Mouse (Mus musculus): ENCODE results near the gene 0610010K14Rik. TPM values are rescaled to one million over a fixed set of nuclear protein-coding genes. Genes with fewer than 3 reads are reported as not detected.

Gene 0610010K14Rik
- 50.1 TPM for polyA plus RNA-seq (2021)

DNA sequence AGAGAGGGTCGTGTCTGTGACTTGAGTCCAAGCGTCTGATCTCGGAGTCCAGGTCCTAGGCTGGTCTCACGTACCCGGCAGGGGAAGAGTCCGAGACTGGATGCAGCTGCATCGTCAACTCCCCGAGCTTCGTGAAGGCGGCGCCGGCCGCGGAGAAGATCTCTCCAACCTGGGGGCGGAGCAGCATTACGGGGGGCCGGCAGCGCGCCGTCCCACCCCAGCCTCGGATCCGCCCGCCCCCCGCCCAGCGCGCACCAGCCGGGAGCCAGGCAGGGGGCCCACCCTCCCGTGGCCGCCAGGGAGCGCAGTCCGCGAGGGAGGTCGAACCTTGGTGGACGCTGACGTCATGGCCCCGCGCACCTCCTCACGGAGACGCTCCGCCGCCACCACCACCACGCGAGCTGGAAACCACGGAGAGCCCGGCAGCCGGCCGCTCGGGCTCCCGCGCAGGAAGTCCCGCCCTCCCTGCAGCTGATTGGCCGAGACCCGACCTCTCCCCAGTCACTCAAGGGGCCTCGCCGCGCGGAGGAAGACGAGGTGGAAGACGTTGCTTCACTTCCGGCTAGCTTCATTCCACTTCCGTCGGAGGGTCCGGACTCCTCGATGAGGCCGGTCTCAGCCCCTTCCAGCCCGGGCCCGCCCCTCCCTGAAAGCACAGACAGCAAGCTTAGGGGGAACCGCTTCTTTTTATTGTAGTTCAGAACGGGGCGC, at the start of gene 0610010K14Rik:
Gene 0610010K14Rik, minus strand, starts transcription at position 458 of the 711 bp plus-strand sequence.
- DNase-seq (ENCODE audit: low read depth, low spot score) = no peak
- no peak for TF ChIP-seq CTCF (IDR thresholded peaks at IDR 0.05)
- ATAC-seq = peak; percentile 84
- CTCF ChIA-PET = interaction anchor here (0.8 to 1.2 kb wide), 3 partner anchors 13 to 96 kb away, joined by 3 read pairs; partner anchors contain the start of gene Alox12e
- in situ Hi-C loops (cut with MboI; ENCODE audit: low pct_unique_long_range_greater_than_20kb) = no loop called here
- POLR2A ChIA-PET = interaction anchor here (0.6 kb wide), 1 partner anchor 607 kb away, joined by 4 read pairs; no protein-coding TSS in a partner anchor
- H3K27me3 ChIP-seq = no peaks in the 10 kb centered on the region

DNA sequence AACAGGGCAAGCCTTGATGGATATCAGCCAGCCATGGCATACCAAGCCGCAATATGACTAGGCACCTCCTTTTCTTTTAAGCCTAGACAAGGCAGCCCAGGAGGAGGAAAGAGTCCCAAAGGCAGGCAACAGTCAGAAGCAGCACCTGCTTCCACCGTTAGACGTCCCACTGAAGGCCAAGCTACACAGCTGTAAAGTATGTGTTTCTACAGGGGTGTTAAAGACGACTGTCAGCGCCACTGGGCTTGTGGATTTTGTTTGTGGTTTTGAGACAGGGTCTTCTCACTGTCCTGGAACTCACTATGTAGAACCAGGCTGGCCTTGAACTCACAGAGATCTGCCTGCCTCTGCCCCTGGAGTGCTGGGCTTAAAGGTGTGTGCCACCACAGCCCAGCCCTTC, 48.0 kb upstream of the 0610010K14Rik start:
- H3K27me3 ChIP-seq = peaks cover 4% of the 10 kb centered on the region
- DNase-seq (ENCODE audit: low read depth, low spot score) (no peak), ATAC-seq (no peak)
- in situ Hi-C loops (cut with MboI; ENCODE audit: low pct_unique_long_range_greater_than_20kb) = no loop called here
- ChIA-PET POLR2A (no interaction called here), CTCF (no interaction called here)
- TF ChIP-seq CTCF (IDR thresholded peaks at IDR 0.05) = no peak

GRCm38 (mm10) chr11:70284757-70285156, 47.0 kb upstream of the 0610010K14Rik start:
- DNase-seq (ENCODE audit: low read depth, low spot score) (no peak), ATAC-seq (no peak)
- ChIA-PET POLR2A (no interaction called here), CTCF (no interaction called here)
- peaks cover 11% of the 10 kb centered on the region for H3K27me3 ChIP-seq
- TF ChIP-seq CTCF (IDR thresholded peaks at IDR 0.05) = no peak
- in situ Hi-C loops (cut with MboI; ENCODE audit: low pct_unique_long_range_greater_than_20kb) = no loop called here

- TF ChIP-seq CTCF (IDR thresholded peaks at IDR 0.05) = no peak
- ATAC-seq (no peak), DNase-seq (ENCODE audit: low read depth, low spot score) (no peak)
- in situ Hi-C loops (cut with MboI; ENCODE audit: low pct_unique_long_range_greater_than_20kb) = no loop called here
- CTCF ChIA-PET = no interaction called here
- POLR2A ChIA-PET = no interaction called here
- H3K27me3 ChIP-seq = peaks cover 14% of the 10 kb centered on the region
Measured at GRCm38 (mm10) chr11:70283666-70284065, 46.0 kb upstream of the 0610010K14Rik start.

- in situ Hi-C loops (cut with MboI; ENCODE audit: low pct_unique_long_range_greater_than_20kb) = no loop called here
- DNase-seq (ENCODE audit: low read depth, low spot score) = no peak
- TF ChIP-seq CTCF (IDR thresholded peaks at IDR 0.05) = no peak
- CTCF ChIA-PET = no interaction called here
- no peak for ATAC-seq
- peaks cover 34% of the 10 kb centered on the region for H3K27me3 ChIP-seq
- POLR2A ChIA-PET = no interaction called here
Measured at GRCm38 (mm10) chr11:70280441-70280840, 42.7 kb upstream of the 0610010K14Rik start.

GRCm38 (mm10) chr11:70278961-70279360, 41.2 kb upstream of the 0610010K14Rik start:
- in situ Hi-C loops (cut with MboI; ENCODE audit: low pct_unique_long_range_greater_than_20kb) = no loop called here
- ChIA-PET POLR2A (no interaction called here), CTCF (interaction anchor here (0.9 kb wide), 1 partner anchor 9 kb away, joined by 3 read pairs; no protein-coding TSS in a partner anchor)
- ATAC-seq (no peak), DNase-seq (ENCODE audit: low read depth, low spot score) (no peak)
- no peak for TF ChIP-seq CTCF (IDR thresholded peaks at IDR 0.05)
- peaks cover 31% of the 10 kb centered on the region for H3K27me3 ChIP-seq

GRCm38 (mm10) chr11:70271641-70272040, 33.9 kb upstream of the 0610010K14Rik start:
- in situ Hi-C loops (cut with MboI; ENCODE audit: low pct_unique_long_range_greater_than_20kb) = no loop called here
- no peak for DNase-seq (ENCODE audit: low read depth, low spot score)
- peaks cover 25% of the 10 kb centered on the region for H3K27me3 ChIP-seq
- ChIA-PET POLR2A (no interaction called here), CTCF (interaction anchor here (1.2 kb wide), 1 partner anchor 19 kb away, joined by 3 read pairs; no protein-coding TSS in a partner anchor)
- ATAC-seq = no peak
- no peak for TF ChIP-seq CTCF (IDR thresholded peaks at IDR 0.05)

- ChIA-PET CTCF (no interaction called here), POLR2A (no interaction called here)
- peaks cover 39% of the 10 kb centered on the region for H3K27me3 ChIP-seq
- ATAC-seq = no peak
- no peak for DNase-seq (ENCODE audit: low read depth, low spot score)
- TF ChIP-seq CTCF (IDR thresholded peaks at IDR 0.05) = no peak
- in situ Hi-C loops (cut with MboI; ENCODE audit: low pct_unique_long_range_greater_than_20kb) = no loop called here
Measured at GRCm38 (mm10) chr11:70266405-70266804, 28.7 kb upstream of the 0610010K14Rik start.

DNA sequence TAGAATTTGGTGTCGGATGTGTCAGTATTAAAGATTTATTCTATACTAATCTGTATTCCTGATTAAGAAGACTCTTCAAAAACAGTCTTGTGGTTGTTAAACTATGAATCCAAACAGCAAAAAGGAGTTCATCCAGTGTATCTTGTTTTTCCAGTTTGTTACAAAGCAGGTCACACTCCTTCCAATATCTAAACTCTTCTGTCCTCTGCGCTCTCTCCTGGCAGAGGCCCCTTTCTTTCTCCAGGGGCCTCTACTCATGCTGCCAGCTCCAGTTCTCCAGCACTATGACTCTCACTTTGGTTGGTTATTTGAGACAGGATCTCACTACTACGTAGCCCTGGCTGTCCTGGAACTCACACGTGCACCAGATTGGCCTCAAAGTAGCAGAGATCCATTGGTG, 28.1 kb upstream of the 0610010K14Rik start:
- ChIA-PET CTCF (no interaction called here), POLR2A (no interaction called here)
- no peak for DNase-seq (ENCODE audit: low read depth, low spot score)
- ATAC-seq = no peak
- in situ Hi-C loops (cut with MboI; ENCODE audit: low pct_unique_long_range_greater_than_20kb) = no loop called here
- H3K27me3 ChIP-seq = peaks cover 38% of the 10 kb centered on the region
- no peak for TF ChIP-seq CTCF (IDR thresholded peaks at IDR 0.05)

- no peak for ATAC-seq
- ChIA-PET POLR2A (no interaction called here), CTCF (no interaction called here)
- in situ Hi-C loops (cut with MboI; ENCODE audit: low pct_unique_long_range_greater_than_20kb) = no loop called here
- no peak for DNase-seq (ENCODE audit: low read depth, low spot score)
- H3K27me3 ChIP-seq = peaks cover 38% of the 10 kb centered on the region
- TF ChIP-seq CTCF (IDR thresholded peaks at IDR 0.05) = no peak
Measured at GRCm38 (mm10) chr11:70265252-70265651, 27.5 kb upstream of the 0610010K14Rik start.

DNA sequence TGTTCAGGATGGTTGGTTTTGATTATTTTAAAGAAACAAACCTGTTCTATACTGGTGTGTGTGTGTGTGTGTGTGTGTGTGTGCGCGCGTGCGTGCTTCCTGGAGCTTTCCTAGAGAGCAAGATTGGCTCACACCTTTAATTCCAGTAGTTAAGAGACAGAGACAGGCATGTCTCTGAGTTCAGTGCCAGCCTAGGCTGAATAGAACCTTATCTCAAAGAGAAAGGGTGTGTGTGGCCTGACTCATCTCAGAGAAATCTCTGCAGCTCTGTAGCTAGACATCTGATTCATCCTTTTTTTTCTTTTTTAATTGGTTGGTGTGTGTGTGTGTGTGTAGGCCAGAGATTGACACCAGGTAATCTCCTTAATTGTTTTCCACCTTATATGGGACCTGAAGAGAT, 21.3 kb upstream of the 0610010K14Rik start:
- peaks cover 36% of the 10 kb centered on the region for H3K27me3 ChIP-seq
- ChIA-PET POLR2A (no interaction called here), CTCF (no interaction called here)
- in situ Hi-C loops (cut with MboI; ENCODE audit: low pct_unique_long_range_greater_than_20kb) = no loop called here
- no peak for ATAC-seq
- TF ChIP-seq CTCF (IDR thresholded peaks at IDR 0.05) = no peak
- DNase-seq (ENCODE audit: low read depth, low spot score) = no peak

All from Patski (cell line).